Mouse (Mus musculus): ENCODE measurements around the gene Tm6sf1. TPM values are rescaled to one million over a fixed set of nuclear protein-coding genes. Genes with fewer than 3 reads are reported as not detected.

Gene Tm6sf1
- polyA plus RNA-seq, 1 experiment: 2.0 TPM

- TF ChIP-seq CTCF (IDR thresholded peaks at IDR 0.05; ENCODE audit: borderline replicate concordance, insufficient read depth, low read length) (no peak), POLR2A (IDR thresholded peaks at IDR 0.05; ENCODE audit: low read depth, low read length) (no peak)
- H3K4me3 ChIP-seq (ENCODE audit: insufficient read depth, low read length): no peak overlapping the region
- H3K27ac ChIP-seq (ENCODE audit: insufficient read depth, low read length): no peak overlapping the region
- no peaks in the 10 kb centered on the region for H3K4me1 ChIP-seq (ENCODE audit: control insufficient read depth, insufficient read depth, low read length)
These were observed 19.1 kb upstream of the Tm6sf1 start for GRCm38 (mm10) chr7:81839746-81840145.

GRCm38 (mm10) chr7:81840661-81841181 is 18.1 kb upstream of the Tm6sf1 start:
- H3K27ac ChIP-seq (ENCODE audit: insufficient read depth, low read length): no peak overlapping the region
- H3K4me3 ChIP-seq (ENCODE audit: insufficient read depth, low read length): no peak overlapping the region
- H3K4me1 ChIP-seq (ENCODE audit: control insufficient read depth, insufficient read depth, low read length): no peaks in the 10 kb centered on the region
- no peak for TF ChIP-seq CTCF (IDR thresholded peaks at IDR 0.05; ENCODE audit: borderline replicate concordance, insufficient read depth, low read length)
- no peak for TF ChIP-seq POLR2A (IDR thresholded peaks at IDR 0.05; ENCODE audit: low read depth, low read length)

- no peak for TF ChIP-seq CTCF (IDR thresholded peaks at IDR 0.05; ENCODE audit: borderline replicate concordance, insufficient read depth, low read length)
- TF ChIP-seq POLR2A (IDR thresholded peaks at IDR 0.05; ENCODE audit: low read depth, low read length): no peak
- H3K4me3 ChIP-seq (ENCODE audit: insufficient read depth, low read length): no peak overlapping the region
- H3K27ac ChIP-seq (ENCODE audit: insufficient read depth, low read length): no peak overlapping the region
- no peaks in the 10 kb centered on the region for H3K4me1 ChIP-seq (ENCODE audit: control insufficient read depth, insufficient read depth, low read length)
These were observed 17.4 kb upstream of the Tm6sf1 start for GRCm38 (mm10) chr7:81841439-81841838.

GRCm38 (mm10) chr7:81842141-81842540 is 16.7 kb upstream of the Tm6sf1 start:
- Histone ChIP-seq H3K27ac (ENCODE audit: insufficient read depth, low read length) (no peak overlapping the region), H3K4me3 (ENCODE audit: insufficient read depth, low read length) (no peak overlapping the region), H3K4me1 (ENCODE audit: control insufficient read depth, insufficient read depth, low read length) (no peaks in the 10 kb centered on the region)
- TF ChIP-seq POLR2A (IDR thresholded peaks at IDR 0.05; ENCODE audit: low read depth, low read length) (no peak), CTCF (IDR thresholded peaks at IDR 0.05; ENCODE audit: borderline replicate concordance, insufficient read depth, low read length) (no peak)

- H3K4me1 ChIP-seq (ENCODE audit: control insufficient read depth, insufficient read depth, low read length): no peaks in the 10 kb centered on the region
- H3K4me3 ChIP-seq (ENCODE audit: insufficient read depth, low read length): no peak overlapping the region
- TF ChIP-seq POLR2A (IDR thresholded peaks at IDR 0.05; ENCODE audit: low read depth, low read length): no peak
- no peak for TF ChIP-seq CTCF (IDR thresholded peaks at IDR 0.05; ENCODE audit: borderline replicate concordance, insufficient read depth, low read length)
- H3K27ac ChIP-seq (ENCODE audit: insufficient read depth, low read length): no peak overlapping the region
These were observed 15.8 kb upstream of the Tm6sf1 start for GRCm38 (mm10) chr7:81842998-81843397.

- Histone ChIP-seq H3K4me3 (ENCODE audit: insufficient read depth, low read length) (no peak overlapping the region), H3K4me1 (ENCODE audit: control insufficient read depth, insufficient read depth, low read length) (no peaks in the 10 kb centered on the region), H3K27ac (ENCODE audit: insufficient read depth, low read length) (no peak overlapping the region)
- TF ChIP-seq POLR2A (IDR thresholded peaks at IDR 0.05; ENCODE audit: low read depth, low read length) (no peak), CTCF (IDR thresholded peaks at IDR 0.05; ENCODE audit: borderline replicate concordance, insufficient read depth, low read length) (no peak)
These were observed 14.9 kb upstream of the Tm6sf1 start for GRCm38 (mm10) chr7:81843903-81844302.

GRCm38 (mm10) chr7:81844801-81845200 is 14.0 kb upstream of the Tm6sf1 start:
- no peak for TF ChIP-seq POLR2A (IDR thresholded peaks at IDR 0.05; ENCODE audit: low read depth, low read length)
- TF ChIP-seq CTCF (IDR thresholded peaks at IDR 0.05; ENCODE audit: borderline replicate concordance, insufficient read depth, low read length): no peak
- no peak overlapping the region for H3K27ac ChIP-seq (ENCODE audit: insufficient read depth, low read length)
- no peak overlapping the region for H3K4me3 ChIP-seq (ENCODE audit: insufficient read depth, low read length)
- no peaks in the 10 kb centered on the region for H3K4me1 ChIP-seq (ENCODE audit: control insufficient read depth, insufficient read depth, low read length)

GRCm38 (mm10) chr7:81845313-81845712 is 13.5 kb upstream of the Tm6sf1 start:
- Histone ChIP-seq H3K4me1 (ENCODE audit: control insufficient read depth, insufficient read depth, low read length) (no peaks in the 10 kb centered on the region), H3K27ac (ENCODE audit: insufficient read depth, low read length) (no peak overlapping the region), H3K4me3 (ENCODE audit: insufficient read depth, low read length) (no peak overlapping the region)
- TF ChIP-seq CTCF (IDR thresholded peaks at IDR 0.05; ENCODE audit: borderline replicate concordance, insufficient read depth, low read length) (no peak), POLR2A (IDR thresholded peaks at IDR 0.05; ENCODE audit: low read depth, low read length) (no peak)

GRCm38 (mm10) chr7:81846008-81846407 is 12.8 kb upstream of the Tm6sf1 start:
- no peak overlapping the region for H3K4me3 ChIP-seq (ENCODE audit: insufficient read depth, low read length)
- no peak overlapping the region for H3K27ac ChIP-seq (ENCODE audit: insufficient read depth, low read length)
- H3K4me1 ChIP-seq (ENCODE audit: control insufficient read depth, insufficient read depth, low read length): no peaks in the 10 kb centered on the region
- no peak for TF ChIP-seq CTCF (IDR thresholded peaks at IDR 0.05; ENCODE audit: borderline replicate concordance, insufficient read depth, low read length)
- no peak for TF ChIP-seq POLR2A (IDR thresholded peaks at IDR 0.05; ENCODE audit: low read depth, low read length)

GRCm38 (mm10) chr7:81847010-81847409 is 11.8 kb upstream of the Tm6sf1 start:
- H3K4me3 ChIP-seq (ENCODE audit: insufficient read depth, low read length): no peak overlapping the region
- TF ChIP-seq CTCF (IDR thresholded peaks at IDR 0.05; ENCODE audit: borderline replicate concordance, insufficient read depth, low read length) (no peak), POLR2A (IDR thresholded peaks at IDR 0.05; ENCODE audit: low read depth, low read length) (no peak)
- no peak overlapping the region for H3K27ac ChIP-seq (ENCODE audit: insufficient read depth, low read length)
- no peaks in the 10 kb centered on the region for H3K4me1 ChIP-seq (ENCODE audit: control insufficient read depth, insufficient read depth, low read length)

GRCm38 (mm10) chr7:81847777-81848176 is 11.0 kb upstream of the Tm6sf1 start:
- Histone ChIP-seq H3K4me1 (ENCODE audit: control insufficient read depth, insufficient read depth, low read length) (no peaks in the 10 kb centered on the region), H3K4me3 (ENCODE audit: insufficient read depth, low read length) (no peak overlapping the region), H3K27ac (ENCODE audit: insufficient read depth, low read length) (no peak overlapping the region)
- TF ChIP-seq POLR2A (IDR thresholded peaks at IDR 0.05; ENCODE audit: low read depth, low read length) (no peak), CTCF (IDR thresholded peaks at IDR 0.05; ENCODE audit: borderline replicate concordance, insufficient read depth, low read length) (no peak)
